Mouse (Mus musculus): Measurements from ENCODE around the gene Zfpl1.
A peak's percentile ranks its signal among the peaks of the same experiment; 100 is the strongest.
"Not testable (repeated sequence)": the region's sequence is repeated elsewhere in the genome, so short reads cannot be mapped to it uniquely, and the experiment has no call there.

The Zfpl1 gene

GRCm38 (mm10) chr19:6084478-6085248 is at the start of gene Zfpl1, which contains the start of gene Cdca5:
Gene Zfpl1, minus strand, starts transcription at chr19:6084956.
Gene Cdca5, plus strand, starts transcription at chr19:6084983.
- peak; percentile 93 to 95 for DNase-seq (ENCODE audit: low read depth in 1 of 2, low spot score in 2 of 2)

- DNase-seq (ENCODE audit: low read depth in 1 of 2, low spot score in 2 of 2), result not testable (repeated sequence)
Observed at GRCm38 (mm10) chr19:6133197-6133596, 48.4 kb upstream of the Zfpl1 start.

GRCm38 (mm10) chr19:6132171-6132827 is 47.5 kb upstream of the Zfpl1 start:
- DNase-seq (ENCODE audit: low read depth in 1 of 2, low spot score in 2 of 2), result no peak

DNA sequence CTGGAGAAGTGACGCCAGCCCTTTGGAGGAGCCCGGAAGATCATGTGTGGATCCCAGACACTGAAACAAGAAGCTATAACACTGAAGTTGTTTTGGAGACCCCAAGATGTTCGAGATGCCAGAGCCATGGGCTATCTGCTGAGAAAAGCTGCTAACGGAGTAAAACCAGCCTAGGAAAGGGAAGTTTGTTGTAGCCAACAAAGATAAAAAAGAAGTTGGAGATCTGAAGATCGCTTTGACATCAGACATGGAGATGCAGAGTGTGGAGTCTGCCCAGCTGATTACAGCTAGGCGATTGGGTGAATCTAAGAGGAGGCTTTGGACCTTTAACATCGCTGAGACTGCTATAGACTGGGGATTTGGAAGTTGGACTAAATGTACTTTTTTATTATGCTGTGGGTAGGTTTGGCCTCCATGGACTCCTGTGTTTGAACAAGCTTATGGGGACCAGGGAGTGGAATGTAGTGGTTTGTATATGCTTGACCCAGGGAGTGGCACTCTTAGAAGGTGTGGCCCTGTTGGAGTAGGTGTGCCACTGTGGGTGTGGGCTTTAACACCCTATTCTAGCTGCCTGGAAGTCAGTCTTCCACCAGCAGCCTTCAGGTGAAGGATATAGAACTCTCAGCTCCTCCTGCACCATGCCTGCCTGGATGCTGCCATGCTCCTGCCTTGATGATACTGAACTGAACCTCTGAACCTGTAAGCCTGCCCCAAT is 45.8 kb upstream of the Zfpl1 start:
- DNase-seq (ENCODE audit: low read depth in 1 of 2, low spot score in 2 of 2), result not testable (repeated sequence)

GRCm38 (mm10) chr19:6127760-6128341 is 43.1 kb upstream of the Zfpl1 start, which contains the start of gene Snx15:
Gene Snx15, minus strand, starts transcription at chr19:6128304.
- peak; percentile 89 to 92 for DNase-seq (ENCODE audit: low read depth in 1 of 2, low spot score in 2 of 2)

GRCm38 (mm10) chr19:6126789-6127580 is 42.2 kb upstream of the Zfpl1 start:
- no peak for DNase-seq (ENCODE audit: low read depth in 1 of 2, low spot score in 2 of 2)

- DNase-seq (ENCODE audit: low read depth in 1 of 2, low spot score in 2 of 2), result peak; percentile 33 to 39
Observed at GRCm38 (mm10) chr19:6126289-6126688, 41.5 kb upstream of the Zfpl1 start.

DNA sequence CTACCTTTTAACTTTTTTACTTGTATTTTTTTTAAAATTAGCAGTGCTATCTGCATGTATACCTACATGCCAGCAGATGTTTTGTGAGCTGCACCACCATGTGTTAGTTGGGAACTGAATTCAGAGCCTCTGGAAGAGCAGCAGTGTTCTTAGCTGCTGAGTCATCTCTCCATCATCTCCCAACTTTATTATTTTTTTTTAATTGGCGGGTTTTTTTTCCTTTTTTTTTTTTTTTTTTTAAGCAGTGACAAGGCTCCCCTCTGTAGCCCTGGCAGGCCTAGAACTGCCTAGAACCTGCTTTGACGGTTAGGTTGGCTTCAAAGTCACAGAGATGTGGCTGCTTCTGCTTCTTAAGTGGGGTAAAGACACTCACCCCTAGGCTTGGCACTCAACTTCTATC is 40.1 kb upstream of the Zfpl1 start:
- DNase-seq (ENCODE audit: low read depth in 1 of 2, low spot score in 2 of 2), result no peak

- DNase-seq (ENCODE audit: low read depth in 1 of 2, low spot score in 2 of 2), result no peak
Observed at GRCm38 (mm10) chr19:6123330-6123729, 38.6 kb upstream of the Zfpl1 start.

- DNase-seq (ENCODE audit: low read depth in 1 of 2, low spot score in 2 of 2), result no peak
Observed at GRCm38 (mm10) chr19:6121761-6122160, 37.0 kb upstream of the Zfpl1 start.

- DNase-seq (ENCODE audit: low read depth in 1 of 2, low spot score in 2 of 2), result no peak
Observed at GRCm38 (mm10) chr19:6118677-6119185, 34.0 kb upstream of the Zfpl1 start.

DNA sequence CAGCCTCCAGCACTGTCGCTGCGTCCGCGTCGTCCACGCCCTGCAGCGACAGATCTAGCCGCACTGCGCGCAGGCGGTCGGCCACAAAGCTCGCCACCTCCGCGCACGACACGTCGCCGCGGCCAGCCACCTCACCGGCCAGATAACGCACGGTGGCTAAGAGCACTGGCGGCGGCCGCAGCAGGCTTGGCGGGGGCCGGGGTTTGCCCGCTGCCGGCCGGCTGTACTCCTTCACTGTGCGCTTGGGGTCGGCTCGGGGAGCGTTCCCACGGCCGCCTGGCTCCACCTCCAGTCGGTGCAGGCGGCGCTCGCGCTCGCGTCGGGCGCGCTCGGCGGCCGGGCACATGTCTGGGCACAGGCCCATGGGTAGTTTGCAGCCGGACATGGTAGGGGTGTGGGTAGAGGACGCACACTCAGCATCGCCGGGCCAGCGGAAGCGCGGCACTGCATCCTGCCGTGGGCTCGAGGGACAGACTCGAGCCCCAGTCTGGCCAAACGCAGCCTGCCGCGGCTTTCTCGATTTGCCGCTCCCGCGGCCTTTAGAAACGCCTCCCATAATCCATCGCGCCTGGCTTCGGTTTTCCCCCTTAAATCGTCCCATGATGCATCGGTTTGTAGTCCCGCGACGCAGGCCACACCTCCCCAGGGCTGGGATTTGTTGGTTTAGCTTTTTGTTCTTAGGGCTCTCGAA is 33.4 kb upstream of the Zfpl1 start, which contains the start of gene Sac3d1:
TSS of gene Sac3d1 (minus strand) at position 665 of the 691 bp plus-strand sequence.
- peak; percentile 53 to 70 for DNase-seq (ENCODE audit: low read depth in 1 of 2, low spot score in 2 of 2)

DNA sequence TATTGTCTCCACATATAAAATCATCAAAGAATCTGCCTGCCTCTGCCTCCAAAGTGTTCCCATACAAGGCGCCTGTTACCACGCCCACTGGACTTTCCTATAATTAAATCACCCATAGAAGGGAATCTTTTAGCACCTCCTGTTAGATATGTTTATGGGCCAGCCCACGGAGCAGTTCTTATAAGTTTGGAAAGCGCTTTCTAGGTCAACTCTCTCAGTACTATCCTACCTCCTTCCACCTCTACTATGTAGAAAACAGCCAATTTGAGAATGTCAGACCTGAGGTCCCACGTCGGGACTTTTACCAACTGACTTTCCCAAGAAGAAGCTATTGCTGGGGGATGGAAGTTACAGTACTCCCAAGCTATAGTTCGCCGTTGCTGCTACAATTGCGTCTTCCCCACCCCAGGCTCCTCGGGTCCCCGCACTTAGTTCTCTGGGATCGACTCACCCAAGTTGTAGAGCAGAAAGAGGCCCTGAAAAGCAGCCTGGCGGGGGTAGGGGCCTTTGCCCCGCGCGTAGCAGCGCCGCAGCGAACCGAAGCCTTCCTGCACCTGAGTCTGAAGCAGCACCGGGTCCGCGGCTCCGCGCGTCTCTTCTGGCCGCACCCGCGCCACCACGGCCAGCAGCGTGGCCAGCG is 32.7 kb upstream of the Zfpl1 start:
- no peak for DNase-seq (ENCODE audit: low read depth in 1 of 2, low spot score in 2 of 2)

DNA sequence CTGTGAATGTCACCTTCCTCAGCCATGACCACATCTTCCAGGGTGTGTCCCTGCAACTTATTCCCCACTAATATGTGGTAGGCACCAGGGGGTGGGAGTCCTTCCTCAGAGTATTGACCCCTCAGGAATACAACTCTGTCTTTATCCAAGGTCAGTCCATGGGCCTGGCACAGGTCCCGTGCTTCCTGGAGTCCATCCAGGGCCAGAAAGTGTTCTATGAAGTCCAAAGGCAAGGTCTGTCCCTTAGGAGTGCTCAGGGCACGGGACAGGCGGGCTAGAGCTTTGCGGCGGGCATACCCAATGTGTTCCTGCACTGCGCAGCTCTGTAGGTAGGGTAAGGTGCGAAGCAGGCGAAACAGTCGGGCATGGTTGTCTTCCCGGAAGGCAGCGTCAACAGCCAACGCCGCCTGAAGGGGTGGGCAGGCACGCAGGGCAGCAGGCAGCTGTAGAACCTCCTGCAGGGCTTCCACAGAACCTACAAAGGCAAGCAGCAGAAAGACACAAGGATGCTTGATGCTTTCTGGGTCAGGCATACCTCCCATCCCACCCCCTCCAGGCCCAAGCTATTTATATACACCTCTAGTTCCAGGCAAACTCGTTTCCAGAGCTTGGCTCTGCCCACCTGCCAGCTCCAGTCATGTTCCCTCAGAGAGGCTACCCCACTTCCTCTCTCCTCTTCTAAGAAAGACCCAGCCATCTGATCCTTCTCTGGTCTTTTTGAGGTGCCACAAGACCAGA is 31.5 kb upstream of the Zfpl1 start:
- DNase-seq (ENCODE audit: low read depth in 1 of 2, low spot score in 2 of 2), result no peak

GRCm38 (mm10) chr19:6113116-6113515 is 28.4 kb upstream of the Zfpl1 start:
- DNase-seq (ENCODE audit: low read depth in 1 of 2, low spot score in 2 of 2), result no peak

GRCm38 (mm10) chr19:6105586-6105985 is 20.8 kb upstream of the Zfpl1 start, which contains the start of gene Naaladl1:
Gene Naaladl1, plus strand, starts transcription at chr19:6105782.
- DNase-seq (ENCODE audit: low read depth in 1 of 2, low spot score in 2 of 2), result no peak

- no peak for DNase-seq (ENCODE audit: low read depth in 1 of 2, low spot score in 2 of 2)
Observed at GRCm38 (mm10) chr19:6104476-6104875, 19.7 kb upstream of the Zfpl1 start.

DNA sequence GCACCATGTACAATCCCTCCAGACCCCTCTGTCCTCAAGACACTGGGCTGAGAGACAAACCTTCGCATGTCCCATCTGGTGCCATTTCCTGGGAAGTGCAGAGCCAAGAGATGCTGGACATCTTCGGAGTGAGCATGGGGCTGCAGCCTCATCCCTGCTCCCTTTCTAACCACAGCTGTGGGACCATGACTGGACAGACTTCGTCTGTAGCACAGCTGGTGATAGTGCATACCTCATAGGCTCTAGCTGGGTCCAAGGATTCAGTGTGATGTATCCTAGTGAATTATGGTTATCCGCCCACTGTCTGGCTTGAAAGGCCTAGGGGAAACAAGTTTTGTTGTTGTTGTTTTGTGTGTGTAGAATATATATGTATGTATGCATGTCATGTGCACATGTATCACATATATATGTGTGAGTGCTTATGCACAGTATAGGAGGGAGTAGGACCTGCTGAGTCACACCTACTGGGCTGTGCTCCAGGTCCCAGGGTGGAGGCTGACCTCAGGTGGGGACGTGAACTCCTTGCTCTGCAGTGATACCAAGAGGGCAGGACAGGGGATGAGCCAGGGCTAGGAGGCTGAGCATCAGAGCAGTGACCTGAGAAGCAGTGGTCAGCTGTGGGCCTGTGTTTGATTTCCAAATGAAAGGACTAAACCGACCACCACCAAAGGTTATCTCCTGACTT is 17.6 kb upstream of the Zfpl1 start:
- DNase-seq (ENCODE audit: low read depth in 1 of 2, low spot score in 2 of 2), result no peak
